Mouse (Mus musculus) spleen, postnatal 14 days (tissue): ENCODE results near the gene Hbb-bs.
A peak's percentile ranks its signal among the peaks of the same experiment; 100 is the strongest.
"Not testable (repeated sequence)": the region's sequence is repeated elsewhere in the genome, so short reads cannot be mapped to it uniquely, and the experiment has no call there.

Source experiments
- DNase-seq, 2 experiments: peaks; one replicate each; pipeline ENCODE4 v3.0.0; 2021 to 2022; ENCODE audit warnings: low spot score in 2 of 2

Hbb-bs gene

DNA sequence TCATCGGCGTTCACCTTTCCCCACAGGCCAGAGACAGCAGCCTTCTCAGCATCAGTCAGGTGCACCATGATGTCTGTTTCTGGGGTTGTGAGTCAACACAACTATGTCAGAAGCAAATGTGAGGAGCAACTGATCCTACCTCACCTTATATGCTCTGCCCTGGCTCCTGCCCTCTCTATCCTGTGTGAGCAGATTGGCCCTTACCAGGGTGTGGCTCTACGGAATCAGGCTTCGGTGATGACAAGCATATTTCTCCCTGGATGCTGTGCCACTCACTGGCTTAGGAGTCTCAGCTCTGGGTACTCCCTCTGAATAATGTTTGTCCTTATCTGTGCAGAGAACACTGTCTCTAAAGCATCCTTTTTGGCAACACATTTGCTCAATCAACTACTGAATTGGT, at the start of gene Hbb-bs:
Gene Hbb-bs (minus strand): TSS at position 289 of the 400 bp plus-strand sequence.
- peak; percentile 65 to 77 for DNase-seq

DNA sequence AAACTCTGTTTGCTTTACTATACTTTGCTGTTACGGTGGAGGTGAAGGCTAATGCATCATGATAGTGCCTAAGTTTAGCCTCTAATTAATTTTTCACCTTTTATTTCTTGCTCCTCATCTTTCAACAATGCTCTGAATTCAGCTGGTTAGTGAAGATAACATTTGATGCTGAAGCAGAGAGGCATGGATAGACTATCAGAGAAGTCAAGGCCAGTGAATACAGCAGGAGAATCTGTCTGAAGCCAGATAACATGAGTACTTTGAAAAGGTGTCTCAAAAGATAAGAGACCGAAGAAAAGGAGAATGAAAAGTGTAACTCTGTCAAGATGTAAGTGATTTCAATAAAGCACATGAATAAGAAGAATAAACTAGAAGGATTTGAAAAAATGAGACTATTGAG, 49.2 kb upstream of the Hbb-bs start:
- DNase-seq = no peak

DNA sequence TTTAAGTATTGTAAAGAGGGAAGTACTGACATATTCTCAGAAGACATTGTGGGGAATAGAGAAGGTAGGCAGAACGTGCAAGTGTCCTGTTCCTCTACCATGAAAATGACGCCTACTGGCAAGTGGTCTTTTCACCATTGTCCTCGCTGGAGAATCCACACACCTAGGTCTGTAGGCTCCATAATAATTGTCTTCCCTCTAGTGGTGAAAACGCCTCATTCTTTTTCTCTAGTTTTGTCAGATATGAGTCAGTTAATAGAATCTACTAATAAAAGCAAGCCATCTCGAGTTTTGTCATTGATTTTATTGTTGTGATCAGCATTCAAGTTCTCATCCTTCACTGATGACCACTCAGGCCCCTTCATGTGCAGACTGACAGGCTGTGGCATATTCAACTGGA, 46.6 kb upstream of the Hbb-bs start:
- no peak for DNase-seq

DNA sequence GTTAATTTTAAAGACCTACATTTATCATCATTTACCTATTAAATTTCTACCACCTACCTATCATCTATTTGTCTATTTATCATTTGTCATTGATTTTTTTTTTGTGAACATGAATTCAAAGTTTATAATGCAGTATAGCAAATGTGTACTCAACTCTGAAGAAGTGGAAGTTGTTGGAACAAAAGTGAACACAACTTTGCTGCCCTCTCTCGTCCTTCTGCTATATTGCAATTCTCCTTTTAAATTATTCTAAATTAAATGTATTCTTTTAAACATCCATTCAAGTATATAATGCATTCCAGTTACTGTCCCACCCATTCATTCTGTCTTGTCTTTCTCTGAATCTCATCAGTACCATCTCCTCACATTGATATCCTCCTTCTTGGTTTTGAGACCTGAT, 45.2 kb upstream of the Hbb-bs start:
- DNase-seq = no peak

DNA sequence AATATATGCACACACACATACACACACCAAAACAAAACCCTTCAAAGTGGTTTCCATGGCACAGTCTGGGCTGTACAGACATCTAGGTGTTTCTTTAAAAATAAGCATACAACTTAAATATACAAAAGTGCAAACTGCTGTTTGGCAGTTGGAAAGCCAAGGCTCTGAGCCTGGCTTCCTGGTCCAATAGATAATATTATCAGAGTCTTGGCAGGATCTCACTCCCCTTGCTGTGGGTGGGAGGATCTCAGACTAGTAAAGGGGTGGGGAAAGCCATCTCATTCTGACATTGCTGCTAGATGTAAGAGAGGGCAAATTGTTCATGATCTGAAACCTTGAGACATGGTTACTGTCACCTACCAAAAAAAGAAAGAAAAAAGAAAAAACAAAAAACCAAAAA, 42.8 kb upstream of the Hbb-bs start:
- no peak for DNase-seq

DNA sequence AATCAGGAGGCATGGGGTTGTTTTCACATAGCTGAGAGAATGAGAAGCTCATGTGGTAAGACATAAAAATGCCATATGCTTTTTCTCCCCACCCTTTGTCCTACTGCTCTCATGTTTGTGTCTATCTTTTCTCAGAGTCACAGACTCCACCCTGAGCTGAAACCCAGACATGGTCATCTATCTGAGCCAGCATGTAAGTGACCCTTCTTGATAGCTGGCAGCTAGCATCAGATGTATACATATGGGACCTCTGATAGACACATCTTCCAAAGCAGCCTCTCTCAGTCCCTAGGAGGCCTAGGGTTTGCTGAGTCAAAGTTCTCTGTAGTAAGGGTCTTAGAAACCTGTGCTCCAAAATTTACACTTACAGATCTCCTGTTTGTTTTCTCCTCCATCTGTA, 37.8 kb upstream of the Hbb-bs start:
- no peak for DNase-seq

DNA sequence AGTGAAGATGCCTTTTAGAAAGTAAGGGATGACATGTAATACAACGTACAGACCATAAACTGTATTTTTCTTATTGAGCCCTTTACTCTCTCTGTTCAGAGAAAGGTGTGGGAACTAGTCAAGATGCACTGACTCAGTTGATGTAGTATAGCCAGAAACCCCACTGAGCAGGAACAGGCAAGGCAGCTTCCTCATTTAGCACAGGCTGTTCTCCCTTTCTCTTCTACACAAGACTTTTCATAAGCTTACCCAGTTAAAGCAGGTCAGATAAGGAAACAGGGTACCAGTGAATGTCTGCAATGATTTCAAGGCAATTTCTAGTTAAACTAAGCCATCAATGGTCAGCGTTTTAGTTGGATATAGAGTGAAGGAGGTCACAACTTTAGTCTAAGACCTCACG, 33.6 kb upstream of the Hbb-bs start:
- no peak for DNase-seq

DNA sequence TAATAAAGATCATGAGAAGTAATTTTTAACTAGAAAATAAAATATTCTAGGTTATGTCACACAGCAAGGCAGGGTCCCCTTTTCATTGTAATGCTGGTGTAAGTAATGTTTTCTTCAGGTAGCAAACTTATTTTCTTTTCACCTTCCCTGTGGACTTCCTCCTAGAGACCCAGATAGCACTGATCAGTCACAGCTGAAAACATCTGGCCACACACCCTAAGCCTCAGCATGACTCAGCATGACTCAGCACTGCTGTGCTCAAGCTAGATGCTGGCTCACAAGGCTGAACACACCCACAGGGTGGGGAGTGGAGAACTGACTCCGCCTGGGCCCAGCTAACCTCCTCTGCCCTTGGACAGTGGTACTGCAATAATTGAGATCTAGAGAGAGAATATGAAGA, 33.0 kb upstream of the Hbb-bs start:
- peak; percentile 70 to 78 for DNase-seq

DNA sequence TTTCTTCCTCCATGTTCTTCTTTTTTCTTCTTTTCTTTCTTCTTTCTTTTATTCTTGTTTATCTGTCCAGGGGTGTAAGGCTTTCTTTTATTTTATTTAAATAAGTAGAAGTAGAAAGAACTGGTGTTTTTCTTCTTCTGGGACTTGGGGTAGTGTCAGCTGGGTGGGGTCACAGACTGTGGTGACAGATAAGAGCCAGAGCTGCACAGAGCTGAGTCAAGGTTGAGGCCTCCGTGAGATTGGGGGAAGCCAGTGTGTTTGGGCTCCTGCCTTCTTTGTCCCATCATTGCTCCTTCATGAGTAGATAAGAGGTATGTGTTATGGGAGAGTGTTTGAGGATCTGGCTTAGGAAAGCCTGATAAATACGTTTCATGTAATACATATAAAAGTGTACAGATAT, 31.2 kb upstream of the Hbb-bs start:
- DNase-seq = peak; percentile 42 to 58

DNA sequence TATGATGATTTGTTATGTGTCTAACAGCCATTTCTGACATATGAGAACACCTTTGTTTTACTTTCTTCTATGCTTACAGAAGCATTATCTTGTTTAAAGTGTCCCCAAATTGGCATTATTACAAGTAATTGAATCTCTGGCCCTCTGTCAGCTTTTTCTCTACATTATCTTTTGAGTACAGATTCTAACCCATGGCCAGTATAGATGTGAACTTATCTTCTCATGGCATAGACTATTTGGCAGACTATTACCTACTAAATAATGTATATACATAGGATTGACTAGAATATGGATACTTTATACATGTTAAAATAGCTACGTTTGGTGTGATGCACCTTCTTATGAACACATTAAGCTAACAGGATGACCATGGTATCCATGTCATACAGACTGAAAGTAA, 26.8 kb upstream of the Hbb-bs start:
- no peak for DNase-seq

DNA sequence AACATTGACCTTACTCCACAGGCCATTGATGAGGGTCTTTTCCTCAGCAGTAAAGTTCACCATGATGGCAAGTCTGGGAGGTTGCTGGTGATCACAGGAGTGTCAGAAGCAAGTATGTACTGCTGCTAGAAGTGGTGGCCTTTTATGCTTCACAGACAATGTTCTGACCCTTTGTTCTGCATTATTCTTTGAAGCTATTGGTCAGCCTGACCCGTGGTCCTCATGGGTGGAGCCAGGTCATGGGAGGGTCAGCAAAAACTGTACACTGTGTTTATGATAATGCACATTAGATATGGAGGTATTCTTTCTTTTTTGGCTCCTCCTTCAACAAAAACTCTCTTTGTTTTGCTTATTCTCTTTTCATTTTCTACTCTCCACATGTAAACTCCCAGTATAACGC, 25.2 kb upstream of the Hbb-bs start, which contains the start of gene Hbb-y:
Gene Hbb-y (minus strand): TSS at position 127 of the 400 bp plus-strand sequence.
- DNase-seq = no peak

DNA sequence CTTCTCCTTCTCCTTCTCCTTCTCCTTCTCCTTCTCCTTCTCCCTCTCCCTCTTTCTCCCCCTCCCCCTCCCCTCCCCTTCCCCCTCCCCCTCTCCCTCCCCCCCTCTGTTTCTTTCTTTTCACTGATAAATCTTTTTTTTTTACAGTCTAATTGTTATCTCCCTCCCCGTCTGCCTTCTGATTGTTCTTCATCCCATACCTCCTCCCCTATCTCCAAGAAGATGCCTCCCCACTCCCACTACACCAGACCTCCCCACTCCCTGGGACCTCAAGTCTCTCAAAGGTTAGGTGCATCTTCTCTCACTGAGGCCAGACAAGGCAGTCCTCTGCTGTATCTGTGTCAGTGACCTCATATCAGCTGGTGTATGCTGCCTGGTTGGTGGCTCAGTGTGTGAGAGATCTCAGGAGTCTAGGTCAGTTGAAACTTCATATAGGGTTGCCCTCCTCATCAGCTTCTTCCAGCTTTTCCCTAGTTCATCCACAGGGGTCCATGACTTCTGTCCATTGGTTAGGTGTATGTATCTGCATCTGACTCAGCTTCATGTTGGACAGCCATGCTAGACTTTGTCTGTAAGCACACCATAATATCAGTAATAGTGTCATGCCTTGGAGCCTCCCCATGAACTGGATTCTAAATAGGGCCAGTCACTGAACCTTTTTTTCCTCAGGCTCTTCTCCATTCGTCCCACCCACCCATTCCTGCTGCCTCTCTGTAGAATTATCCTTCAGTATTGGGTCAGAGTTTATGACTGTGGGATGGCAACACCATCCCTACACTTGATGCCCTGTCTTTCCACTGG, 16.8 kb upstream of the Hbb-bs start:
- no peak for DNase-seq

DNA sequence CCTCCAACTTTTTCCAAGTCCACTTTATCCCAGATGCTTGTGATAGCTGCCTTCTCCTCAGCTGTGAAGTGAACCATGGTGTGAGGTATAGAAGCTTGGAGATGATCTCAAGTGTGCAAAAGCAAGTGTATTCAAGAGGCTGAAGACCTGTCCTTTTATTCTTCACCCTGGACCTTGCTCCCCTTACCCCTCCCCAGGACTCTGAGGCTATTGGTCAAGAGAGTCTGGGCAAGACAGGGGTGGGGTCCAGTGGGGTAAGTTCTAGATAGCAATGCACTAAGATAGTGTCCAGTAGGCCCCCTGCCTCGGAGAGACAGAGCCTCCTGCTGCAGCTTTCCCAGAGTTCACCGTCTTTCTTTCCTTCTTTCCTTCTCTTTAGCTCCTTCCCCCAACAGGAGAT, 15.1 kb upstream of the Hbb-bs start, which contains the start of gene Hbb-bh1:
Gene Hbb-bh1 (minus strand): TSS at position 131 of the 400 bp plus-strand sequence.
- no peak for DNase-seq

DNA sequence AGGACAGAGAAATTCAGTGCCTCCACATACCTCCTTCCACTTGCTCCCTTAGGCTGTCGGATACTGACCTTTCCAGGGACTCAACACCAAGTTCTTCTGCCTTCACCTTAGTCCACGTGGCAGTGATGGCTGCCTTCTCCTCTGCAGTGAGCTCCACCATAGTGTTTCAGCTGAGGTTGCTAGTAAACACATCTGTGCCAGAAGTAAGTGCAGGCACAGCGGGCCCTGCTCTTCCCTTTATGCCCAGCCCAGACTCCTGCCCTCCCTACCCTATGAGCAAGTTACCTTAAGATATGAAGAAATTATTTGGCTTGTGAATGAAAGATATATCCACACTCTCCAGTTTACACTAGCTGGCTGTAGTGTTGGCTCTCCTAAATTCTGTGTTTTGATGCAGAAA, 12.4 kb upstream of the Hbb-bs start, which contains the start of gene Hbb-bh2:
Gene Hbb-bh2 (minus strand): TSS at position 253 of the 400 bp plus-strand sequence.
- DNase-seq = no peak

DNA sequence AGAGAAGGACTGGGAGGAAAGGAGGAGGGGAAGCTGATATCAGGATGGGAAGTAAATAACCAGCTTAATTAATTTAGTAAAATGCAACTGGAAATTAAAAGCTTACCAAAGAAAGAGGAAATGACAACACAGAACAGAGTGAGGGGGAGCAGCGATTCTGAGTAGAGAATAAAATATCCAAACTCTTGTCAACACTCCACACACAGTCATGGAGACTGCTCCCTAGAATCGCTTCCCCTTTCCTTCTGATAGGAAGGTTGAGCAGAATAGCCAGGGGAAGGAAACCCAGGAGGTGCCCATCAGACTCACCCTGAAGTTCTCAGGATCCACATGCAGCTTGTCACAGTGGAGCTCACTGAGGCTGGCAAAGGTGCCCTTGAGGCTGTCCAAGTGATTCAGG, 757 bp downstream of the Hbb-bs start:
- not testable (repeated sequence) for DNase-seq

DNA sequence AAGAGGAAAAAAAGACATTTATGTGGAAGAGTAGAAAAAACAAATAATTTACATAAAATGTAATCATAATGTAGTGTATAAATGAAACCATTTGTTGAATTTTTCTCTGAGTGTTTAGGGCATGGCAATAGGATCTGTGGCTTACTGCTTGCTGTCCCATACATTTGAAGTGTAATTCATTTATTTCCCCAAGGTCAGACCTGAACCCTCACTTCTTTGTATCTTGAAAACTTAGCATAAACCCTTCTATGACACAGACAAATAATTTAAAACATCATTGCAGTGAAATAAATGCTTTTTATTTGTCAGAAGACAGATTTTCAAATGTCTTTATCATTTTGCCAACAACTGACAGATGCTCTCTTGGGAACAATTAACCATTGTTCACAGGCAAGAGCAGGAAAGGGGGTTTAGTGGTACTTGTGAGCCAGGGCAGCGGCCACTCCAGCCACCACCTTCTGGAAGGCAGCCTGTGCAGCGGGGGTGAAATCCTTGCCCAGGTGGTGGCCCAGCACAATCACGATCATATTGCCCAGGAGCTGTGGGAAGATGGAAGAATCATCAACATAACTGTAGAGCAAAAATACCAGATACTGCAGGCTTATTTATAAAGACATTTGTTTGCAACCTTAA, 1.5 kb downstream of the Hbb-bs start:
- DNase-seq = no peak

DNA sequence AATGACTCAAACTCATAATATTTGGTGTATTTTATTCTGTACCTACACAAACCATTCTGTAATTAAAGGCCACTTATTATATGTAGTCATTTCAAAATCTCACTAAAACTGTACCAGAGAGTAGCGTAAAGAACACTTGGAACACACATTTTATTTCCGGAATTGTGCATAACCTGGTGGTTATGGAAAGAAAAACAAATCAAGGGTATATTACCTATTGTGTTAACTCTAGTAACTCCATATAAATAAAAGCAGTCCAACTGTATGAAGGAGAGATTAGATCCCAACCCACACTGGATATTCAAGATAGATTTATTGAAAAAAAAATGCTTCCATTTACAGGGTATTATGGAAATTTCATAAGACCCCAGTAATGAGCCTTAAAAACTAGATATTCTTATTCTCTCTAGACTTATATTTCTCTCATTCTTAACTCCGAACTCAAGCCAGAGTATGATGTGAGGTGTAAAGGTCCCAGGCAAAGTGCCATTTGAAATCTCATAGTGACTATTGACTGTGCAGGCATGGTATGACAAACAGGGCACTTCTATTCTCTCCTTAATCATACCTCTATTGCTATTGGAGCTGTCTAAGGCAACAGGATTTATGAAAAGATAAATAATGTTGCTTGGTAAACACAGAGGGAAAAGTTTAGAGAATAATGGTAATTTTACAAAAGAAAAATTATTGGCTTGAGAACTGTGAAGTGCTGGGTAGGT, 2.2 kb downstream of the Hbb-bs start:
- no peak for DNase-seq

DNA sequence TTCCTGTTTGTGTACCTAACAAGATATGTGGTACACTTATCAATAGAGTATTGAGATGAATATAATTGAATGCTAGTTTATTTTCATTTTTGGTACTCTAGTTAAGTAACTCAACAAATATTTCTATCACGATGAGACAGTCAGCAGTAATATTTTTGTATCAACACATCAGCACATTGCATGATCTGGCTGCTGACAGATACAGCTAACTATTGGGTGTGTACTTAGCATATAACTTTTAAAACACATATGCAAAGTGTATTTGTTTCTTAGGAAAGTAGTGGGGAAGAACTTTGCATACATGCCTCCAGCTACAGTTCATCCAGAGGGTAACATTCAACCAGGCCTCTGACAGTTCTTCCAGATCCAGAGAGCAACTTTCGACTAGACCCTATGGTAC, 3.3 kb downstream of the Hbb-bs start:
- DNase-seq = no peak

DNA sequence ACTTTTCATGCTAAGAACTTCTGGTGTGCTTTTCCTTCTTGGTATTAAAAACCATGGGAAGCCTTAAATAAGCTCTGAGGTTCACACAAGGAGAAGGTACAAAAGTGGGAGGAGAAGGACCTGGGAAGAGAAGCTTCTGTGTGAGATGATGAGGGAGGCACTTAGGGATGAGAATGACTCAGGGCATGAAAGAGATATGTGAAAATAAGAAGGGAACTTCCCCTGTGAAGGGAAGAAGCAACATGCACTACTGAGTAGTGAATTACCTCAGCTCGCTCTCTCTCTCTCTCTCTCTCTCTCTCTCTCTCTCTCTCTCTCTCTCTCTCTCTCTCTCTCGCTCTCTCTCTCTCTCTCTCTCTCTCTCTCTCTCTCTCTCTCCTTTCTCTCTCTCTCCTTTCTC, 12.8 kb downstream of the Hbb-bs start:
- DNase-seq = not testable (repeated sequence)

DNA sequence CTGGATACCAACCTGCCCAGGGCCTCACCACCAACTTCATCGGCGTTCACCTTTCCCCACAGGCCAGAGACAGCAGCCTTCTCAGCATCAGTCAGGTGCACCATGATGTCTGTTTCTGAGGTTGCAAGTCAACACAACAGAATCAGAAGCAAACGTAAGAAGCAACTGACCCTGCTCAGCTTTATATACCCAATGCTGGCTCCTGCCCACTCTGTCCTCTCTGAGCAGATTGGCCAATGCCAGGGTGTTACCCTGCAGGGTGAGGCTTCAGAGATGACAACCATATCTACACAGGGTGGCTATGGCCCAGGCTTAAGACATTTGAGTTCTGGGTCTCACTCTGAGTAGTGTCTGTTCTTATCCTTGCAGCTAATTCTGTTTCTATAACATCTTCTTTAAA, 14.1 kb downstream of the Hbb-bs start, which contains the start of gene Hbb-bt:
Gene Hbb-bt (minus strand): TSS at position 231 of the 400 bp plus-strand sequence.
- DNase-seq = peak; percentile 65 to 69

DNA sequence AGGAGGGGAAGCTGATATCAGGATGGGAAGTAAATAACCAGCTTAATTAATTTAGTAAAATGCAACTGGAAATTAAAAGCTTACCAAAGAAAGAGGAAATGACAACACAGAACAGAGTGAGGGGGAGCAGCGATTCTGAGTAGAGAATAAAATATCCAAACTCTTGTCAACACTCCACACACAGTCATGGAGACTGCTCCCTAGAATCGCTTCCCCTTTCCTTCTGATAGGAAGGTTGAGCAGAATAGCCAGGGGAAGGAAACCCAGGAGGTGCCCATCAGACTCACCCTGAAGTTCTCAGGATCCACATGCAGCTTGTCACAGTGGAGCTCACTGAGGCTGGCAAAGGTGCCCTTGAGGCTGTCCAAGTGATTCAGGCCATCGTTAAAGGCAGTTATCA, 14.7 kb downstream of the Hbb-bs start:
- not testable (repeated sequence) for DNase-seq

DNA sequence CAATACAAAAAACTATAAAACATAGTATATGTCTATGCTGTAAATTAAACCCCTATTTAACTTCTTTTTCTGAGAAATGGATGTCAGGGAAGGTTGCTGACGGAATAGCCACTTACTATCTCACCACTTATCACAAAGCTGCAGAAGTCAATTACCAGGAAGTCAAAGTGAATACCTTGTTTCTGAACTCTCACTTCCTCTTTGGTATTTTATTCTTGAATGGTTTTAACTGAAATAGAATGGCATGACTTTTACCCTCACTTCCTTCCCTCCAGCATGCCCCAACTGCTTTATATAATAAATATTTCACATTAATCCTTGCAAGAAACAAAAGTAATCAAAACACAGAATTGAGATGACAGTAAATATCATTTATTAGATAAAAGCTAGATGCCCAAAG, 15.7 kb downstream of the Hbb-bs start:
- no peak for DNase-seq
